Mouse (Mus musculus): ENCODE measurements around the gene Wbp2nl. TPM values are rescaled to one million over a fixed set of nuclear protein-coding genes. Genes with fewer than 3 reads are reported as not detected.

Gene Wbp2nl
- 0.15 TPM in 1 of 2 replicates, not detected in the other for polyA plus RNA-seq (2015; fragmentation: Nextera tagmentation; extraction: Ambion mirVana)

DNA sequence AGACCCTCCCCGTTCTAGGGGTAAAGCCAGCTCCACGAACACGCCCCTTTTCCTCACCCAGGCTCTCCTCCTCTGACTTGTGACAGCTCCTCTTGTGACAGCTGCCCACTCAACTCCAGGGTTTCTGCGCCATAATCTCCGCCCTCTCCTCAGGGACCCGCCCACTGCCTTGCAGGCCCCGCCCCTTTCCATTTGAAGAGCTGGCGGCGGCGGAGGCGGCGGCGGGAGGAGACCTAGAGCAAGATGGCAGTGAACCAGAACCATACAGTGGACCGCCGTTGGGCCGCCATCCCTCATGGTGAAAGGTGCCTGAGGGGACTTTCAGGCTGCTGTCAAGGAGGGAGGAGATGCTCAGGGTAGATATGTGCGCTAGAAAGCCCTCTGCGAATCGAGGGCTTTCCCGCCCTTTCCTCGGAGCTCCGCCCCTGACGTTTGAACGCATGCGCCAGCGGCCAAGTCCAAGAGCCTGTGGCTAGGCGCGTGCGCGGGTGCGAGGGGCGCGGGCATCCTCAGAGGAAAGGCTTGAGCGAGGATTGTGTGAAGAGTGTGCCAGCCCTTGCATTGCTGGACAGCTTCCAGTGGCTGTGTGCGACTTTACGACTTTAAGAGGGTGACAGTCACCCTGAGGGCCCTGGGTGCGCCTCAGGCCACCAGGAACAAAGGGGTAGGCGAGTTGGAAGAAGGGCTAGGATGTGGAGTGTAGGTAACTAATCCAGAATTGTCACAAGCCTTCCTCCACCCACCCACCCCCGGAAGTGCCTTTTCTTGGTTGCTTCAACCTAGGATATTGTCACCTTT lies at the start of gene Wbp2nl:
TSS of gene Wbp2nl (plus strand) at position 191 of the 798 bp plus-strand sequence.
- H3K4me2 ChIP-seq (ENCODE audit: low read length), result no peak within 1 kb of the TSS
- no peak for ATAC-seq

DNA sequence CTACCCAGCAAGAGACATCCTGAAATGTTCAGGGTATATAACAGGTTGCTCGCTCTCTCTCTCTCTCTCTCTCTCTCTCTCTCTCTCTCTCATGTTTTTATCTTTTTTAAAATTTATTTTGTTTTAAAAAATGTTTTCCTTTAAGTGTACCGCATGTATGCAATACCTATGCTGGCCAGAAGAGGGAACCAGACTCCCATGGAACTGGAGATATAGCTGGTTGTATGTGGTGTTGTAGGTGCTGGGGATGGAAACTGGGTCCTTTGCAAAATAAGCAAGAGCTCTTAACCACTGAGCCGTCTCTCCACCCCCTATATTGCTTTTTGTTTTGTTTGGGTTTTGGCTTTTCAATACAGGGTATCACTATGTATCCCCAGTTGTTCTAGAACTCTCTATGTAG lies 47.2 kb upstream of the Wbp2nl start:
- Histone ChIP-seq H3K4me2 (ENCODE audit: low read length) (no peak overlapping the region), H3K4me1 (replicated peaks; ENCODE audit: control insufficient read depth, insufficient read depth, low read length) (peaks cover 13% of the 10 kb centered on the region), H3K9me3 (ENCODE audit: control insufficient read depth, low read length) (no peaks in the 10 kb centered on the region), H3K4me3 (replicated peaks; ENCODE audit: low read length) (no peak overlapping the region), H3K27ac (ENCODE audit: low read length) (no peak overlapping the region), H3K9ac (replicated peaks; ENCODE audit: low read depth, low read length) (no peak overlapping the region), H3K27me3 (replicated peaks; ENCODE audit: control insufficient read depth, insufficient read depth, low read length) (no peaks in the 10 kb centered on the region), H3K36me3 (ENCODE audit: control insufficient read depth, insufficient read depth) (no peaks in the 10 kb centered on the region)
- 97% methylated on average over 3 of the region's 3 CpGs for WGBS
- no peak for ATAC-seq

More for the DNA sequence above, at the start of gene Wbp2nl:
- 62% methylated on average over 39 of the region's 39 CpGs for WGBS
- Histone ChIP-seq H3K27me3 (replicated peaks; ENCODE audit: control insufficient read depth, insufficient read depth, low read length) (no peaks in the 10 kb centered on the region), H3K4me1 (replicated peaks; ENCODE audit: control insufficient read depth, insufficient read depth, low read length) (peaks cover 6% of the 10 kb centered on the region), H3K9ac (replicated peaks; ENCODE audit: low read depth, low read length) (no peak within 1 kb of the TSS), H3K27ac (ENCODE audit: low read length) (no peak within 1 kb of the TSS), H3K9me3 (ENCODE audit: control insufficient read depth, low read length) (no peaks in the 10 kb centered on the region), H3K4me3 (replicated peaks; ENCODE audit: low read length) (no peak within 1 kb of the TSS), H3K36me3 (ENCODE audit: control insufficient read depth, insufficient read depth) (no peaks in the 10 kb centered on the region)

DNA sequence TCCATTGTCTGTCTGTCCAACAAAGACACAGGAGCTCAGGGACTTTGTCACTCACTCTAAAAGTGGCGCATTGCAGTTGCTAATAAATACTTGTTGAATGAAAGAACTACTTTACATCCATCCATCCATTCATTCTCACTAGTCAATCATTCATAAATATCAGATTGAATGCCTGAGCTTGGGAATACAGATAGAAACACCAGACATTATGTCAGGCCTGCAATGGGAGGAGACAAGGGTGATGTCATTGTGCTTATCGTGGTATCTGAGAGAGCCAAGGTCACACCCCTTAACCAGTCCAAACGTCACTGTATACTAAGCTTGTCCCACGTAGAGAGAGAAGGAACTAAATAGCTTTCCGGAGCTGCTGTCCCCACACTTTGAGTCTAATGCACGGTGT lies 46.7 kb upstream of the Wbp2nl start, which contains the start of gene 1500009C09Rik:
TSS of gene 1500009C09Rik (plus strand) at position 301 of the 400 bp plus-strand sequence.
- 91% methylated on average over 6 of the region's 6 CpGs for WGBS
- no peaks in the 10 kb centered on the region for H3K36me3 ChIP-seq (ENCODE audit: control insufficient read depth, insufficient read depth)
- H3K9ac ChIP-seq (replicated peaks; ENCODE audit: low read depth, low read length), result no peak within 1 kb of the TSS
- H3K4me3 ChIP-seq (replicated peaks; ENCODE audit: low read length), result no peak within 1 kb of the TSS
- H3K27me3 ChIP-seq (replicated peaks; ENCODE audit: control insufficient read depth, insufficient read depth, low read length), result no peaks in the 10 kb centered on the region
- H3K27ac ChIP-seq (ENCODE audit: low read length), result no peak within 1 kb of the TSS
- no peak for ATAC-seq
- no peak within 1 kb of the TSS for H3K4me2 ChIP-seq (ENCODE audit: low read length)
- peaks cover 18% of the 10 kb centered on the region for H3K4me1 ChIP-seq (replicated peaks; ENCODE audit: control insufficient read depth, insufficient read depth, low read length)
- H3K9me3 ChIP-seq (ENCODE audit: control insufficient read depth, low read length), result no peaks in the 10 kb centered on the region

DNA sequence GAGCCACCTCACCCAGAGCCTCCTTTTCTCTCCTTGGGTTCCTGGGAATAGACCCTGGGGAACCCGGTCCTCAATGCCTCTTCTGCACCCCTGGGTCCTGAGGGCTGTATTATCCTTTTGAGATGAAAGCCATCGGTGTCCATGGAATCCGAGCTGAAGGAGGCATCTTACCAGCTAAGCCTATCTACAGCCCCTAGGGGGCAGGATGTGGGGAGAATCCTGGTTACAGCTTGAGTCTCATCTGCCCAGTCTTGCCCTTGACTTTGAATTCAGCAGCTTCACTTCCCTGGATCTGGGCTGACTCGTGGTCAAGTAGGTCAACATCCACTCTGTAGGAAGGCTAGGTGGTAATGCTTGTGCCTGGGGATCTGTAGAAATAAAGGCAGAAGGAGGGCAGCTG lies 43.5 kb upstream of the Wbp2nl start:
- Histone ChIP-seq H3K9ac (replicated peaks; ENCODE audit: low read depth, low read length) (peak overlapping the region; percentile 75; the same call in 1 of the 2 replicates), H3K4me1 (replicated peaks; ENCODE audit: control insufficient read depth, insufficient read depth, low read length) (peaks cover 27% of the 10 kb centered on the region), H3K4me2 (ENCODE audit: low read length) (peak overlapping the region; percentile 59), H3K9me3 (ENCODE audit: control insufficient read depth, low read length) (no peaks in the 10 kb centered on the region), H3K36me3 (ENCODE audit: control insufficient read depth, insufficient read depth) (no peaks in the 10 kb centered on the region), H3K27ac (ENCODE audit: low read length) (peak overlapping the region; percentile 92), H3K27me3 (replicated peaks; ENCODE audit: control insufficient read depth, insufficient read depth, low read length) (no peaks in the 10 kb centered on the region), H3K4me3 (replicated peaks; ENCODE audit: low read length) (peak overlapping the region; percentile 75; the same call in 1 of the 2 replicates)
- 0 out of 2 replicates have a peak, but pooled peaks have one; percentile 3 for ATAC-seq
- 45% methylated on average over 4 of the region's 4 CpGs for WGBS

DNA sequence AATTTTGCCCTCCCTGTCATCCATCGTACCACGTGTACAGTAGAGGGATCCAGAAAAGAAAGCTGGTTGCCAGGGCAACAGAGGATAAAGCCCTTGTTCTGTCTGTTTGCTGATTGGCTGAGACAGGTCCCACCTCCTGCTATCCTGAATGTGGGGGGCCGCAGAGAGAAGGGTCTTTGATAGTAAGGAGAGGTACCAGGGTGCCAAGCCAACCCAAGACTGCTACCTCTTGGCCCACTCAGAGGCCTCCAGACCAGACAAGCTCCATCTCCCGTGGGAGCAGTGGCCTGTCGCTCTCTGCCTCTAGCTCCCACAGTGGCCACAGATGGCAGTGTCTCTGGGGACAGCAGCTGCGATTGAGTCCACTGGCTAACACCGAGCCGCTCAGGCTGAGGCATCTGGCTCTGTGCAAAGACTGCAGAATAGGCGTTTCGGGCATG lies 42.8 kb upstream of the Wbp2nl start:
- WGBS, result 2% methylated on average over 10 of the region's 10 CpGs
- ATAC-seq, result peak; percentile 96
- H3K4me2 ChIP-seq (ENCODE audit: low read length), result peak overlapping the region; percentile 59

DNA sequence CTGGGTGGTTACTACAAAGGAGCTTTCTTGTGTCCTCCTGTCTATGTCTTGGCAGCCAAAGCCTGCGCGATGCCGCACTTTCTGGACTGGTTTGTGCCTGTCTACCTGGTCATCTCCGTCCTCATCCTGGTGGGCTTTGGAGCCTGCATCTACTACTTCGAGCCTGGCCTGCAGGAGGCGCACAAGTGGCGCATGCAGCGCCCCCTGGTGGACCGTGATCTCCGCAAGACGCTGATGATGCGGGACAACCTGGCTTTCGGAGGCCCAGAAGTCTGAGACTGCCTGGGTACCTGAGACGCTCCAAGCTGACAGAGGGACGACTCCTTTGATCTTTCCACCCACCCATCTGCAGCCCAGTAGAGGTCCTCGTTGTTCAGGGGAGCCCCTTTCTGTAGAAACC lies 39.2 kb upstream of the Wbp2nl start:
- Histone ChIP-seq H3K9me3 (ENCODE audit: control insufficient read depth, low read length) (no peaks in the 10 kb centered on the region), H3K36me3 (ENCODE audit: control insufficient read depth, insufficient read depth) (no peaks in the 10 kb centered on the region), H3K4me2 (ENCODE audit: low read length) (no peak overlapping the region), H3K4me3 (replicated peaks; ENCODE audit: low read length) (no peak overlapping the region), H3K4me1 (replicated peaks; ENCODE audit: control insufficient read depth, insufficient read depth, low read length) (peaks cover 27% of the 10 kb centered on the region), H3K27me3 (replicated peaks; ENCODE audit: control insufficient read depth, insufficient read depth, low read length) (no peaks in the 10 kb centered on the region), H3K27ac (ENCODE audit: low read length) (no peak overlapping the region), H3K9ac (replicated peaks; ENCODE audit: low read depth, low read length) (no peak overlapping the region)
- 13% methylated on average over 16 of the region's 16 CpGs for WGBS
- ATAC-seq, result no peak

More for the DNA sequence above, 42.8 kb upstream of the Wbp2nl start:
- H3K27ac ChIP-seq (ENCODE audit: low read length), result peak overlapping the region; percentile 92
- no peaks in the 10 kb centered on the region for H3K27me3 ChIP-seq (replicated peaks; ENCODE audit: control insufficient read depth, insufficient read depth, low read length)
- H3K4me1 ChIP-seq (replicated peaks; ENCODE audit: control insufficient read depth, insufficient read depth, low read length), result peaks cover 27% of the 10 kb centered on the region
- H3K9me3 ChIP-seq (ENCODE audit: control insufficient read depth, low read length), result no peaks in the 10 kb centered on the region
- peak overlapping the region; percentile 75 for H3K9ac ChIP-seq (replicated peaks; ENCODE audit: low read depth, low read length)
- no peaks in the 10 kb centered on the region for H3K36me3 ChIP-seq (ENCODE audit: control insufficient read depth, insufficient read depth)
- peak overlapping the region; percentile 75 for H3K4me3 ChIP-seq (replicated peaks; ENCODE audit: low read length)

DNA sequence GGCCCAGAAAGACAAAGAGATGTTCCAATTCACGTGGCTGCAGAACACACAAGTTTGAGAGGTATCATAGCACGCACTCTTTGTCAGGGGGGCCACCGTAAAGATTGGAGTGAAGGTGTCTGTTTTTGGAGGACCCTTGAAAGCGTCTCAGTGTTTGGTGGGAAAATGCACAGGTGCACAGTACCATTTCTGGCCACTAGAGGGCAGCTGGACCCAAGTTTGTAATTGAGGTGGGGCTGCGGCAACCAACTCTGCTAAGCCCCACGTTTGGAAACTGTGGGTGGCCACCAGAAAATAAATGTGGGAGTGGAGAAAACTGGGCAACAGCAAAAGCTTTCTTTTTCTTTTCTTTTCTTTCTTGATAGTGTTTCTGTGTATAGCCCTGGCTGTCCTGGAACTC lies 32.4 kb upstream of the Wbp2nl start:
- Histone ChIP-seq H3K9ac (replicated peaks; ENCODE audit: low read depth, low read length) (no peak overlapping the region), H3K4me2 (ENCODE audit: low read length) (no peak overlapping the region), H3K27ac (ENCODE audit: low read length) (no peak overlapping the region), H3K27me3 (replicated peaks; ENCODE audit: control insufficient read depth, insufficient read depth, low read length) (no peaks in the 10 kb centered on the region), H3K4me1 (replicated peaks; ENCODE audit: control insufficient read depth, insufficient read depth, low read length) (peaks cover 18% of the 10 kb centered on the region), H3K9me3 (ENCODE audit: control insufficient read depth, low read length) (no peaks in the 10 kb centered on the region), H3K36me3 (ENCODE audit: control insufficient read depth, insufficient read depth) (no peaks in the 10 kb centered on the region), H3K4me3 (replicated peaks; ENCODE audit: low read length) (no peak overlapping the region)
- no peak for ATAC-seq
- 7% methylated on average over 6 of the region's 6 CpGs for WGBS

DNA sequence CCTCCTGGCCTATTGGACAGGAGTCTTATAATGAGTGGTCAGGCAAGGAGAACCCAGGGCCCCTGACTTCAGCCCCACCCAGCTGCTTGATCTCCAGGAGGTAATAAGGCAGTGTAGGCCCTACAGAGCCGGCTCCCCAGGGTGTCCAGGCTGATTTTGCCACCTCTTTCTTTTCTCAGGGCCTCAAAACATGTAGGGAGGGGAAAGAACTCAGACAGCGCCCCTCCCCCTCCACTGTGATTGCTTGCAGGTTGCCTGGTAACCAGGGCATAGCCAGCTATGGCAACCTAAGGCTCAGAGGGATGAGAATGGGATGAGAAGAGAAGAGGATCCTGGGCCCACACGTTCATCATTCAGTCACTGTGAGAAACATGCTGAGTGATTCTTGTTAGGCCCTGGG lies 30.6 kb upstream of the Wbp2nl start:
- Histone ChIP-seq H3K27ac (ENCODE audit: low read length) (no peak overlapping the region), H3K36me3 (ENCODE audit: control insufficient read depth, insufficient read depth) (no peaks in the 10 kb centered on the region), H3K9ac (replicated peaks; ENCODE audit: low read depth, low read length) (peak overlapping the region; percentile 35; the same call in 1 of the 2 replicates), H3K9me3 (ENCODE audit: control insufficient read depth, low read length) (no peaks in the 10 kb centered on the region), H3K27me3 (replicated peaks; ENCODE audit: control insufficient read depth, insufficient read depth, low read length) (no peaks in the 10 kb centered on the region; the same call in 1 of the 2 replicates), H3K4me2 (ENCODE audit: low read length) (no peak overlapping the region), H3K4me1 (replicated peaks; ENCODE audit: control insufficient read depth, insufficient read depth, low read length) (peaks cover 21% of the 10 kb centered on the region), H3K4me3 (replicated peaks; ENCODE audit: low read length) (no peak overlapping the region)
- 8% methylated on average over 3 of the region's 3 CpGs for WGBS
- ATAC-seq, result no peak

DNA sequence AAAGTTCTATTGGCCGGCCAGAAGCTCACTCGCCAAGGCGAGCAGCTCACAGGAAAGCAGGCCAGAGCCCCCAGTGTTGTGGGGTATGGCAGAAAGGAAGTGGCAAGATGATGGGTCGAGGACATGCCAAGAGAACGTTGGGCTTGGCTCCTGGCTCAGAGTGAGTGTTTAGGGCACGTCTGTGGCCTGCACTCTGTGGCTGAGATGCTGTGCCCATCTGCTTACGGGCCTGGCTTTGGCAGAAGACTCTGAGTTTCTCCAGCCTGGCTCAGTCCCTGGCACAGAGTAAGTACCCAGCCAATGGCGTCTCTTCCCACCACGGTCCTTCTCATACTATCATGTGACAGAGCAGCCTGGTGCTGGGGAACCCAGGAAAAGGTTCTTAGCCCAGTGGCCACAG lies 30.0 kb upstream of the Wbp2nl start:
- Histone ChIP-seq H3K27me3 (replicated peaks; ENCODE audit: control insufficient read depth, insufficient read depth, low read length) (no peaks in the 10 kb centered on the region; the same call in 1 of the 2 replicates), H3K4me3 (replicated peaks; ENCODE audit: low read length) (no peak overlapping the region), H3K4me2 (ENCODE audit: low read length) (no peak overlapping the region), H3K27ac (ENCODE audit: low read length) (0 out of 2 replicates have a peak overlapping the region, but pooled peaks have one; percentile 10), H3K36me3 (ENCODE audit: control insufficient read depth, insufficient read depth) (no peaks in the 10 kb centered on the region), H3K9me3 (ENCODE audit: control insufficient read depth, low read length) (no peaks in the 10 kb centered on the region), H3K9ac (replicated peaks; ENCODE audit: low read depth, low read length) (no peak overlapping the region), H3K4me1 (replicated peaks; ENCODE audit: control insufficient read depth, insufficient read depth, low read length) (peaks cover 24% of the 10 kb centered on the region)
- ATAC-seq, result no peak
- 77% methylated on average over 9 of the region's 9 CpGs for WGBS
